Mouse (Mus musculus): ENCODE results near the gene Etfdh.

- TF ChIP-seq CTCF (IDR thresholded peaks at IDR 0.05; ENCODE audit: control insufficient read depth, insufficient read depth, insufficient replicate concordance, low read depth, low read length) (no peak), POLR2A (IDR thresholded peaks at IDR 0.05; ENCODE audit: control insufficient read depth, low read depth, low read length) (no peak)
Measured at GRCm38 (mm10) chr3:79579891-79580575, 49.3 kb downstream of the Etfdh start.

Data from testis, adult 2 months (tissue).